Mouse (Mus musculus) monocyte, adult 5-6 weeks (primary cell): ENCODE measurements at regions not wholly inside any gene's neighbourhood (a gene's known extent, or its start where the extent isn't known, plus 50 kb on each side); places are given as distances from the start of the nearest gene placed in this dataset.
A peak's percentile ranks its signal among the peaks of the same experiment; 100 is the strongest.

Experiments used
- ATAC-seq: fragments of 153-309, 156-312 bp; replicated peaks from 2 replicates; pipeline ENCODE4 v1.8.0; 2017; ENCODE audit warnings: mild to moderate bottlenecking; ENCODE audit not compliant: low TSS enrichment, insufficient number of reproducible peaks, severe bottlenecking, poor library complexity, low FRiP score

DNA sequence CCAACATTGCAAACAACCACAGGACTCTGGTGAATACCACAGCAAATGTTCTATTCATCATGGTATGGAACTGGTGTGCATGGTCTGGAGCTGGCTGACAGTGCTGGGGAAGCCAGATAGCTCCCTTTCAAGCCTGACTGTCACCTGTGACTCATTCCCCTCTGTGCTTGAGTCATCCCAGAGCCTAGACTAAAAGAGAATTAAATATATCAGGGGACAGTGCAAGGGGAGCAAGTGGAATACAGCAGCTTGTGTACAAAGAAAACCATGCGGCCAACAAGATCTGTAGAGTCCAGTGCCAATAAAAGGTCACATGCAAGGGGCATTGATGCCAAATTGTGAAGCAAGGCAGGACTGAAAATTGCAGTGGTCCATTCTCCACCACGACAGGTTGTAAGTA, 117.7 kb downstream of the Pah start:
- no peak for ATAC-seq

- no peak for ATAC-seq
Observed at GRCm38 (mm10) chr10:87649091-87649490, 127.5 kb downstream of the Pah start.

GRCm38 (mm10) chr10:87652139-87652740, 130.6 kb downstream of the Pah start:
- ATAC-seq = no peak

DNA sequence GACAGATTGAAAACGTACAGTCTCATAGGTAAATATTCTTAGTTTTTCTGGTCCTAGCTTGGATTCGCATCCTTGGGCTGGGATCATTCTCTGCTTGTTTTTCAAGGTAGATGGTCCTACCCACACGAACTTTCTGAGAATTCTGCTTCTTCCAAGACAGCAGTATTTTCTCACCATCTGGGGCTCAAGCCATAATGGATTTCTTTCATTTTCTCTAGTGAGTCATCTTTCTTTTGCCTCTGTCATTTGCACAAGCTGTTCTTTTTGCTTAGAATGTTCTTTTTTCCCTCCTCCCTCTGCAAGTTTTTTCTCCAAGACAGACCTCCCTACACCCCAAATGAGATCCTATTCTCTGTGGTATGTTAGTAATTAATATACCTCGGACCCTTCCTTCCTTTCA, 132.5 kb downstream of the Pah start:
- ATAC-seq = no peak

GRCm38 (mm10) chr10:87666020-87666718, 144.6 kb downstream of the Pah start:
- ATAC-seq = no peak

DNA sequence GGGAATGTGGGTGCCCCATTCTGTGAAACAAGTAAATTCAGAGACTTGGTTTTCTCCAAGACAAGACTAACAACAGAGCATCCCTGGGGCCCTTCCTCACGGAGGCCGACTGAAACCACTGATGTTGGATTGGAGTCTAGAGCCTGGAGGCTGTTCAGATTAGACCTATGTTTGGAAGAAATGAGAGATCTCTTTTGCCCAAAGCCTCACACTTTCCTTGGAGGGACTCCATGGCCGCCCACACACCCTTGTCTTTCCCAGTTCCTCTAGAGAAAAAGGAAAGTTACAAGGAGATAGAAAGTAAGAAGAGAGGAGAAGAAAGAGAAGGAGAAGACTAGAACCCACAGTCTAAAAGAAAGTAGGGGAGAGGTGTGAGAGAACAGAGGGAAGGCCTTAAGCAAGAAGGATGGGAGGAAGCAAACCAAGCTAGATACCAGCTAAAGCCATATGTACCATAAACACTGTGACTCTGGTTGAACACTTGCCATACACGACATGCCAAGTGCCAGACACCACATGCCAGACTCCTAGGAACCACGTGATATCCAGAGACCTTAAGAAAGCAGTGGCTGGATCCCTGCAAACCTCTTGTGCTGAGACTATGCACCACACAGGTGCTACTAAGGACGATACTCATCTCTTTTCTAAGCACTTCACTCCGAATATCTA, 145.3 kb downstream of the Pah start:
- ATAC-seq = no peak

DNA sequence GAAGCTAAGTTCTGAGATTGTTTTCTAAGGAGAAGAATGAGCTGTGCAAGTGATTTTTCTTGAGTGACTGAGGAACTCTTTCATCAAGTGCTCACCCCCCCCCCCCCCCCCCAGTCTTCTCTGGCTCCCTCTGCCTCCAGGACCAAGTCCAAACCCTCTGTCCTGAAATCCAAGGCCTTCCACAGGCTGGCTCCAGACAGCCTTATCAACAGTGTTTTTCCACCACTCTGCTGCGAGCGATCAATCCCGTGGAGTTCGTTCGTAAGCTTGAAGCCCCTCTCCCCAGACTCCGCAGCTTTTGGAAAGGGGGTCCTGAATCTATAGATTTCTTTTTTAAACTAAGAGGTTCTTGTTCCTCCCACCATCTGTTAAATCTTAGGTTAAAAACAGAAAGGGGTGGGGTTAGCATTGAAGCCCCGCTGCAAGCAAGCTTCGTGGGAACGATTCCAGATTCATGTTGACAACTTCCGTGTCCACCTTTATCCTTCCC, 146.1 kb downstream of the Pah start:
- no peak for ATAC-seq

GRCm38 (mm10) chr10:87674740-87675420, 153.3 kb downstream of the Pah start:
- ATAC-seq = peak; percentile 22

GRCm38 (mm10) chr10:87676041-87676672, 154.6 kb downstream of the Pah start:
- ATAC-seq = no peak

GRCm38 (mm10) chr10:87678984-87679383, 157.4 kb downstream of the Pah start:
- no peak for ATAC-seq

GRCm38 (mm10) chr10:87686311-87686710, 164.7 kb downstream of the Pah start:
- ATAC-seq = no peak

DNA sequence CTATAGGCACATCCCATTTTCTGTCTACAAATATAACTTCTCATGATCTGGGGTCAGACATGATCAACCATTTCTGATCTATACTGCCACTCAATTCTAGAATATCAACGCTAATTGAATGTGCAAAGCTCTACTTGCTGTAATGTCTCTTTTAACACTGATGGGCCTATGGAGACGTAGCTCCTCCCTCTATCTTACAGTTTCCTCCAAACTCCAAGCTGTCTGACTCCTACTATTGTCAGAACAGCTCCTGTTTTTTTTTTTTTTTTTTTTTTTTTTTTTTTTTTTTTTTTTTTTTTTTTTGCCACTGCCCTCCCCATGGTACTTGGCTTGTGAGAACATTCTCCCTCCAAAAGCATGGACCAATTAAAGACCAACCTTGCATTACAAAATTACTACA, 165.2 kb downstream of the Pah start:
- ATAC-seq = no peak

GRCm38 (mm10) chr10:87687844-87688243, 166.2 kb downstream of the Pah start:
- ATAC-seq = no peak

DNA sequence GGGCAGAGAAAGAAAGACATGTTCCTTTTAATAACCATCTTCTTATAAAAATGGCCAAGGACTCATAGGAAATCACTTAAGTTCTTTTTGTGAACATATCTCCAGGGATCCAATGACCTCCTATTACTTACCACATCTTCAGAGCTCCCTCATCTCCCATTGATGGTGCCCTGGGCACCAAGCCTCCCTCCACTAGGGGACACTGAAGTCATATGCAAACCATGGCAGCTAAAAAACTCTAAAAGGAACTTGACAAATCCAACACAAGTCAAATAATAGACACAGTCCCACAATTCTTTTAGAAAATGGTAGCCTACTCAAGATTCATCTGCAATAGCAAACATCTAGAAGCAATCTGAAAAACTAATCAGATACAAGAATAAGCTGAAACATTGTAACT, 167.2 kb upstream of the Igf1 start:
- ATAC-seq = no peak

- ATAC-seq = no peak
Observed at GRCm38 (mm10) chr10:87696485-87696884, 161.6 kb upstream of the Igf1 start.

DNA sequence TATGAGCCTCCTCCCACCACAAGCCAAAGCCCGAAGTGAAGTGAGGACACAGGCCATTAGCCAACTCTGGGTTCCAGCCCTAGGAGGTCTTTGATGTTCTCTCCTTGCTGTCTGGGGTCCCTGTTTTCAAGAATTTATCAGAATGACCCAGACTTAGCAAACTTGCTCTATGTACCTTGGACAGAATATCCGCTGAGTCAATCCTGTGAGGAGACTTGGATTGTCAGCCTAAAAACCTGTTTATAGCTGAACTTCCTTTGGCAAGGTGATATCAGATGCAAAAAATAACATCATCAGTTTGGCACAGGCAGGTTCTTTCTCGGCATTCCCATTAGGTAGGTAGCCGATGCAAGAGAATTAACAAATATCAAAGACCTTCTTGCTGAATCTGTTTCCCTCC, 146.9 kb upstream of the Igf1 start:
- no peak for ATAC-seq

DNA sequence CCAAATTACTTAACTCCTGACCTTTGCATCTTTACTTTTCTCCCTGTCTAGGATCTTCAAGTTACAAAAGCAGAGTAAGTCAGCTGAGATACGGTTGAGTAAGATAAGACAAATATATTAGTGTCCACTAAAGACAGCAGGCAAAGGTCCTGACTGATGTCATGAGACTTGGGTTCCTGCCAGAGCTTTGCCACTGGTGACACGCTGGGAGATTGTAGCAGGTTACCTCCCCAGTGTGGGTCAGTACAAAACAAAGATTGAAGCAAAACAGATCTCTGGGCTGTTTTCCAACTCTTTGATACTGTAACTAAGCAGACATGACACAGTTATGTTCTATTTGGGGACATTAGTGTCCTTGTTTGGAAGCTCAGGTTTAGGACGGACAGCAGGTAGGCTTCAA, 146.3 kb upstream of the Igf1 start:
- no peak for ATAC-seq

GRCm38 (mm10) chr10:87715874-87716600, 142.0 kb upstream of the Igf1 start:
- ATAC-seq = no peak
